Mouse (Mus musculus): ENCODE results near the gene Defb21. TPM values are rescaled to one million over a fixed set of nuclear protein-coding genes. Genes with fewer than 3 reads are reported as not detected.

Defb21 gene
- polyA plus RNA-seq, 1 experiment from 2014 or later = not detected

DNA sequence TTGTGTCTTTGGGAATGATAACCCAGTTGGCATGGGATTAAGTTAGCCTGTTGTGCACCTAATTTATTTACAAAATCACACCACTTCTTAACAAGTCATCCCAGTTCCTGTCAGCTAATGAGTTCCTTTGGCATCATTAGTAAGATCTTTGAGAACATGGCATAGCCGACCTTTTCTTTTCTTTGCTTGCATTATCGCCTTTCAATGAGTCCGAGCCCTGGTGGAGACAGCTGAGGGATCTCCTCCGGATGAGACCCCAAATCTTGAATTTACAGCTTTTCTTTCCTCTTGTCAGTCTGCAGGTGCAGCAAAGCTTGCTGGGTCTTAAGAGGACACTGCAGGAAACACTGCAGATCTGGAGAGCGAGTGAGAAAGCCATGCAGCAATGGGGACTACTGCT, 3.5 kb upstream of the Defb21 start, which contains the start of gene Gm17416:
Gene Gm17416 (plus strand): TSS at position 301 of the 400 bp plus-strand sequence.
- Histone ChIP-seq H3K4me1 (ENCODE audit: control insufficient read depth, low read depth, low read length) (no peaks in the 10 kb centered on the region), H3K9me3 (replicated peaks; ENCODE audit: control insufficient read depth, low read length) (no peaks in the 10 kb centered on the region), H3K27ac (ENCODE audit: low read length) (no peak within 1 kb of the TSS), H3K27me3 (ENCODE audit: control insufficient read depth, insufficient read depth, low read depth, low read length) (no peaks in the 10 kb centered on the region), H3K4me2 (ENCODE audit: low read depth, low read length) (no peak within 1 kb of the TSS), H3K36me3 (ENCODE audit: control insufficient read depth, insufficient read depth) (no peaks in the 10 kb centered on the region), H3K4me3 (ENCODE audit: low read depth, low read length) (no peak within 1 kb of the TSS), H3K9ac (ENCODE audit: low read depth, low read length) (no peak within 1 kb of the TSS)
- WGBS (ENCODE audit: insufficient replicate concordance) = 65% methylated on average over 5 of the region's 5 CpGs
- no peak for ATAC-seq (ENCODE audit: low read depth)

GRCm38 (mm10) chr2:152569881-152570280, 2.7 kb upstream of the Defb21 start:
- Histone ChIP-seq H3K4me1 (ENCODE audit: control insufficient read depth, low read depth, low read length) (no peaks in the 10 kb centered on the region), H3K9me3 (replicated peaks; ENCODE audit: control insufficient read depth, low read length) (no peaks in the 10 kb centered on the region), H3K27me3 (ENCODE audit: control insufficient read depth, insufficient read depth, low read depth, low read length) (no peaks in the 10 kb centered on the region), H3K36me3 (ENCODE audit: control insufficient read depth, insufficient read depth) (no peaks in the 10 kb centered on the region), H3K27ac (ENCODE audit: low read length) (no peak overlapping the region), H3K4me2 (ENCODE audit: low read depth, low read length) (no peak overlapping the region), H3K9ac (ENCODE audit: low read depth, low read length) (no peak overlapping the region), H3K4me3 (ENCODE audit: low read depth, low read length) (no peak overlapping the region)
- ATAC-seq (ENCODE audit: low read depth) = no peak
- 48% methylated on average over 4 of the region's 4 CpGs for WGBS (ENCODE audit: insufficient replicate concordance)

GRCm38 (mm10) chr2:152570313-152570712, 2.2 kb upstream of the Defb21 start:
- Histone ChIP-seq H3K4me1 (ENCODE audit: control insufficient read depth, low read depth, low read length) (no peaks in the 10 kb centered on the region), H3K9me3 (replicated peaks; ENCODE audit: control insufficient read depth, low read length) (no peaks in the 10 kb centered on the region), H3K27me3 (ENCODE audit: control insufficient read depth, insufficient read depth, low read depth, low read length) (no peaks in the 10 kb centered on the region), H3K9ac (ENCODE audit: low read depth, low read length) (no peak overlapping the region), H3K27ac (ENCODE audit: low read length) (no peak overlapping the region), H3K4me3 (ENCODE audit: low read depth, low read length) (no peak overlapping the region), H3K4me2 (ENCODE audit: low read depth, low read length) (no peak overlapping the region), H3K36me3 (ENCODE audit: control insufficient read depth, insufficient read depth) (no peaks in the 10 kb centered on the region)
- WGBS (ENCODE audit: insufficient replicate concordance) = 51% methylated on average over 6 of the region's 6 CpGs
- ATAC-seq (ENCODE audit: low read depth) = no peak

GRCm38 (mm10) chr2:152573484-152573883, 940 bp downstream of the Defb21 start:
- Histone ChIP-seq H3K9me3 (replicated peaks; ENCODE audit: control insufficient read depth, low read length) (no peaks in the 10 kb centered on the region), H3K27me3 (ENCODE audit: control insufficient read depth, insufficient read depth, low read depth, low read length) (no peaks in the 10 kb centered on the region), H3K4me1 (ENCODE audit: control insufficient read depth, low read depth, low read length) (no peaks in the 10 kb centered on the region), H3K36me3 (ENCODE audit: control insufficient read depth, insufficient read depth) (no peaks in the 10 kb centered on the region), H3K9ac (ENCODE audit: low read depth, low read length) (no peak overlapping the region), H3K4me3 (ENCODE audit: low read depth, low read length) (no peak overlapping the region), H3K27ac (ENCODE audit: low read length) (no peak overlapping the region), H3K4me2 (ENCODE audit: low read depth, low read length) (no peak overlapping the region)
- ATAC-seq (ENCODE audit: low read depth) = no peak
- 75% methylated on average over 8 of the region's 8 CpGs for WGBS (ENCODE audit: insufficient replicate concordance)

- Histone ChIP-seq H3K4me1 (ENCODE audit: control insufficient read depth, low read depth, low read length) (no peaks in the 10 kb centered on the region), H3K9me3 (replicated peaks; ENCODE audit: control insufficient read depth, low read length) (no peaks in the 10 kb centered on the region), H3K36me3 (ENCODE audit: control insufficient read depth, insufficient read depth) (no peaks in the 10 kb centered on the region), H3K4me2 (ENCODE audit: low read depth, low read length) (no peak within 1 kb of the TSS), H3K27me3 (ENCODE audit: control insufficient read depth, insufficient read depth, low read depth, low read length) (no peaks in the 10 kb centered on the region), H3K27ac (ENCODE audit: low read length) (no peak within 1 kb of the TSS), H3K4me3 (ENCODE audit: low read depth, low read length) (no peak within 1 kb of the TSS), H3K9ac (ENCODE audit: low read depth, low read length) (no peak within 1 kb of the TSS)
- ATAC-seq (ENCODE audit: low read depth) = no peak
- 52% methylated on average over 7 of the region's 7 CpGs for WGBS (ENCODE audit: insufficient replicate concordance)
Measured at GRCm38 (mm10) chr2:152580107-152580506, 7.6 kb downstream of the Defb21 start, which contains the start of gene Defb19. Gene Defb19 (minus strand): TSS chr2:152580312.

DNA sequence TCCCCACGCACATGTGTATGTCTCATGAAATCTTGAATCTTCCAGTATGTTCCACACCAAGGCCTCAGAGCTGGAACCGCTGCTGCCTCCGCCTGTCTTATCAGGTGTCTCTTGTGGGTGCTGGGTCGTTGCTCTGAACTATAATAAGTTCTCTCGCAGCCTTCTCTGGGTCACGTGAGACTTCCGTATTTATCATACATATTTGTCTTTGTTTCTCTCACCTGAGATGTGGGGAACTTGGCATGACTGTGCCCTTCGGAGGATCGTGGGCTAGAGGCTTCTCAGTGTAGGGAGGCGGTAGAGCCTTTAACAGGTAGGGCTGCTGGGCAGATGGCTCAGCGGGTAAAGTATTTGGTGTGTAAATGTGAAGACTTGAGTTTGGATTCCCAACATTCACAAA, 8.1 kb downstream of the Defb21 start:
- Histone ChIP-seq H3K9me3 (replicated peaks; ENCODE audit: control insufficient read depth, low read length) (no peaks in the 10 kb centered on the region), H3K4me2 (ENCODE audit: low read depth, low read length) (no peak overlapping the region), H3K27ac (ENCODE audit: low read length) (no peak overlapping the region), H3K4me3 (ENCODE audit: low read depth, low read length) (no peak overlapping the region), H3K4me1 (ENCODE audit: control insufficient read depth, low read depth, low read length) (no peaks in the 10 kb centered on the region), H3K9ac (ENCODE audit: low read depth, low read length) (no peak overlapping the region), H3K36me3 (ENCODE audit: control insufficient read depth, insufficient read depth) (no peaks in the 10 kb centered on the region), H3K27me3 (ENCODE audit: control insufficient read depth, insufficient read depth, low read depth, low read length) (no peaks in the 10 kb centered on the region)
- WGBS (ENCODE audit: insufficient replicate concordance) = 58% methylated on average over 11 of the region's 11 CpGs
- ATAC-seq (ENCODE audit: low read depth) = no peak

- H3K9me3 ChIP-seq (replicated peaks; ENCODE audit: control insufficient read depth, low read length) = no peaks in the 10 kb centered on the region
- no peak overlapping the region for H3K9ac ChIP-seq (ENCODE audit: low read depth, low read length)
- WGBS (ENCODE audit: insufficient replicate concordance) = 48% methylated on average over 4 of the region's 4 CpGs
- no peaks in the 10 kb centered on the region for H3K27me3 ChIP-seq (ENCODE audit: control insufficient read depth, insufficient read depth, low read depth, low read length)
- no peak overlapping the region for H3K4me2 ChIP-seq (ENCODE audit: low read depth, low read length)
- H3K27ac ChIP-seq (ENCODE audit: low read length) = no peak overlapping the region
- no peaks in the 10 kb centered on the region for H3K36me3 ChIP-seq (ENCODE audit: control insufficient read depth, insufficient read depth)
- ATAC-seq (ENCODE audit: low read depth) = no peak
- no peak overlapping the region for H3K4me3 ChIP-seq (ENCODE audit: low read depth, low read length)
- no peaks in the 10 kb centered on the region for H3K4me1 ChIP-seq (ENCODE audit: control insufficient read depth, low read depth, low read length)
Measured at GRCm38 (mm10) chr2:152586926-152587560, 14.5 kb downstream of the Defb21 start.

DNA sequence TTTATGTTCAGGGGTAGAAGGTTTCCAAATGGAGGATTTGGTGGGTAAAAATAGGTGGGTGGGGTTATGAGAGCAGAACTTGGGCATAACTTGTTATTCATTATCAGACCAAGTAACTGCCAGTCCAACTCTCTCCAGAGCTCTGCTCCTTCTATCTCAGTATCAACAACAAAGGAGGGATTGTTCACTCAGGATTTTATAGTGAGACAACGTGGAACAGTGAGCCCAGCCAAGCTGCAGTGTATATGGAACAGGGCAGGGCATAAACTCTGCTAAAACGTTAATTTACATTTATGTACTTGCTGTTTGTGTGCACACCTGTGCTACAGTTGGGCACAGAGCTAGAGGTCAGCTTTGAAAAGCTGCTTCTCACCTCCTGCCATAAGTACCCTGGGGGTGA, 15.9 kb downstream of the Defb21 start:
- no peak for ATAC-seq (ENCODE audit: low read depth)
- WGBS (ENCODE audit: insufficient replicate concordance) = 34% methylated on average over 2 of the region's 2 CpGs
- no peaks in the 10 kb centered on the region for H3K27me3 ChIP-seq (ENCODE audit: control insufficient read depth, insufficient read depth, low read depth, low read length)

GRCm38 (mm10) chr2:152589021-152589420, 16.5 kb downstream of the Defb21 start:
- Histone ChIP-seq H3K27ac (ENCODE audit: low read length) (no peak overlapping the region), H3K27me3 (ENCODE audit: control insufficient read depth, insufficient read depth, low read depth, low read length) (no peaks in the 10 kb centered on the region), H3K4me1 (ENCODE audit: control insufficient read depth, low read depth, low read length) (no peaks in the 10 kb centered on the region), H3K9ac (ENCODE audit: low read depth, low read length) (no peak overlapping the region), H3K4me2 (ENCODE audit: low read depth, low read length) (no peak overlapping the region), H3K9me3 (replicated peaks; ENCODE audit: control insufficient read depth, low read length) (no peaks in the 10 kb centered on the region), H3K4me3 (ENCODE audit: low read depth, low read length) (no peak overlapping the region), H3K36me3 (ENCODE audit: control insufficient read depth, insufficient read depth) (no peaks in the 10 kb centered on the region)
- ATAC-seq (ENCODE audit: low read depth) = no peak
- WGBS (ENCODE audit: insufficient replicate concordance) = 36% methylated on average over 6 of the region's 6 CpGs

More for the DNA sequence above, 15.9 kb downstream of the Defb21 start:
- Histone ChIP-seq H3K36me3 (ENCODE audit: control insufficient read depth, insufficient read depth) (no peaks in the 10 kb centered on the region), H3K9ac (ENCODE audit: low read depth, low read length) (no peak overlapping the region), H3K4me3 (ENCODE audit: low read depth, low read length) (no peak overlapping the region), H3K4me1 (ENCODE audit: control insufficient read depth, low read depth, low read length) (no peaks in the 10 kb centered on the region), H3K4me2 (ENCODE audit: low read depth, low read length) (no peak overlapping the region), H3K9me3 (replicated peaks; ENCODE audit: control insufficient read depth, low read length) (no peaks in the 10 kb centered on the region), H3K27ac (ENCODE audit: low read length) (no peak overlapping the region)
